Mouse (Mus musculus): ENCODE results near the gene Fam178b.
A peak's percentile ranks its signal among the peaks of the same experiment; 100 is the strongest.

Fam178b gene

GRCm38 (mm10) chr1:36630053-36630739, 52.8 kb downstream of the Fam178b start:
- peak; percentile 36 for DNase-seq (ENCODE audit: low read depth, low spot score)

GRCm38 (mm10) chr1:36628585-36628984, 54.4 kb downstream of the Fam178b start:
- DNase-seq (ENCODE audit: low read depth, low spot score) = no peak

DNA sequence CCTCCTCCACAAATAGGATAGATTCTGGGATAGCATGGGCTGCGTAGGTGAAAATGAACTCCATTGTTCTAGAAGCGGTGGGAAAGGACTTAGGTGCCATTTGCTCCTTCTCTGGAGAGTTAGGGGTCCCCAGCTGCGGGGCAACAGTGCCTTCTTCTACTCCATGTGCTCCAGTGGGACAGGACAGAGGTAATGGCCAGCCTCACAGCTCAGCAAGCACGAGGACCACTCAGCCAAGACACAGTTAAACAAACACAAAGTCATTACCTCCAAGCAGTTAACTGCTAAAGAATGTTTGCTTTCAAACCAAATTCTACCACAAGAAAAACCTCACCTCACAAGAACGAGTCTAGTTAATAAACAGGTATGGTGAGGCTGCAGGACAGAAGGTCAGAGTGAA, 57.5 kb downstream of the Fam178b start:
- no peak for DNase-seq (ENCODE audit: low read depth, low spot score)

- peak; percentile 73 for DNase-seq (ENCODE audit: low read depth, low spot score)
Observed at GRCm38 (mm10) chr1:36615958-36616357, 67.0 kb downstream of the Fam178b start.

DNA sequence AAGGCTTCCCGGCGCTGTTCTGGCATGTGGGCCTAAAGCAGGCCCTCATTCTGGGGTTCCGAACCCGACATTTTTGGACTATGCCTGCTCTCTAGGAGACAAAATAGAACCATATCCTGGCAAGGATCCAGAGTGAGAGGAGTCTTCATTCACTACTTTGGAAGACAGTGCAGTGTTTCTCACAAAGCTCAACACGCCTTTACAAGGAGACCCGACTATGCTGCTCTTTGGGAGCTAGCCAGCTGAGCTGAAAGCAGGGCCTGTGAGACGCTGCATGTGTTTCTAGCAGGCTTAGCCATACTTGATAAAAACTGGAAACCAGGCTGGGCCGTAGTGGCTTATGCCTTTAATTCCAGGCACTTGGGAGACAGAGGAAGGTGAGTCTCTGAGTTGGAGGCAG, 67.8 kb downstream of the Fam178b start:
- no peak for DNase-seq (ENCODE audit: low read depth, low spot score)

- DNase-seq (ENCODE audit: low read depth, low spot score) = no peak
Observed at GRCm38 (mm10) chr1:36614584-36614983, 68.4 kb downstream of the Fam178b start.

DNA sequence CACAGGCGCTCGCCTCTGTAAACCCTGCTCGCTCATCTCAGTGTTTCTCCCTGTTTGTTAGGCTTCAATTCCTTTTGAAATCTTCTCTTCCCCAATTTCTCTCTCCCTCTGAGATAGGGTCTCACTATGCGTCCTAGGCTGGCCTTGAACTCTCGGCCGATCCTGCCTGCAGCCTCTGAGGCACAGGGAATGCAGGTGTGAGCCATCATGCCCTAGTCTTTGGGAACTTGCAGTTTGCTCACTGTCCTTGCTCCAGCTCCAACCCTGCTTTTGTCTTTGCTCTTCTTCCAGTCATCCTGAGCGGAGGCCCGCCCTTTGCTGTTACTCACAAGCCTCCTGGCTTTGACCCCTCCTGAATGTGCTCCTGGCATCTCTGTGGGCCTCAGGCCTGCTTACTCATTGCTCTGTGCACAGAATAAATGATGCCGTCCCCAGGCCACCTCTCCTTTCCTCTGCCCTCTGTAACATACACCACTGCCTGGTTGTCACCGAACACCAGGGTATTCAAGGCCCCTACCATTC, 69.5 kb downstream of the Fam178b start:
- no peak for DNase-seq (ENCODE audit: low read depth, low spot score)

- no peak for DNase-seq (ENCODE audit: low read depth, low spot score)
Observed at GRCm38 (mm10) chr1:36612362-36612761, 70.6 kb downstream of the Fam178b start.

DNA sequence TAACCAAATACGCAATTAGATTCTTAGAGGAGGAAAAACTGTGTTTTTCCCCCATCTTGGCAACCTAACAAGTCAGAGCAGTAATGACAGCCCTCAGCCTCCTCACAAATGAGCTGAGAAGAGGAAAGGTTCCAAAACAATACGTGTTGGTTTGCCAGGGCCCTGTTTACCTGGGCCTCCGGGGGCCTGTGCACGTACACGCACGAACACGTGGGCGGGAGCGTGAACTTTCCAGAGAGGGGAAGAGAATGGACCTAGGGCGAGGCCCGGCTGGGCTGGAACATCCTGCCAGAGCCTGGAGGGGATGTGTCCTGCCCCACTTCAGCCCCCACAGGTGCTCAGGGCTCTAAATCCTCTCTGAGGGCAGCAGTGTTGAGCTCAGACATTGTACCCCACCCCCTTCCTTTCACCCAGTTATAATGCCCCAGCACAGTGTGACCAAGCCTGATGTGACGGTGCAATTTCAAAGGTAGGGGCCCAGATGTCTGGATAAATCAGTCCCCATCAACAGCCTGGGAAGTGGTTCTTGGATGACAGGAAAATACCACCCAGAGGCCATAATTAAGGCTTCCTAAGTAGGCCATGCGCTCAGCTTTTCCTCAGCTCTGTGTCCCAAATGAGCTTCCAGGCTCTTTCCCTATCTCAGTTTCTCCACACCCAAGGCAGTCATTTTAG, 71.4 kb downstream of the Fam178b start:
- no peak for DNase-seq (ENCODE audit: low read depth, low spot score)

- no peak for DNase-seq (ENCODE audit: low read depth, low spot score)
Observed at GRCm38 (mm10) chr1:36608211-36608610, 74.8 kb downstream of the Fam178b start.

DNA sequence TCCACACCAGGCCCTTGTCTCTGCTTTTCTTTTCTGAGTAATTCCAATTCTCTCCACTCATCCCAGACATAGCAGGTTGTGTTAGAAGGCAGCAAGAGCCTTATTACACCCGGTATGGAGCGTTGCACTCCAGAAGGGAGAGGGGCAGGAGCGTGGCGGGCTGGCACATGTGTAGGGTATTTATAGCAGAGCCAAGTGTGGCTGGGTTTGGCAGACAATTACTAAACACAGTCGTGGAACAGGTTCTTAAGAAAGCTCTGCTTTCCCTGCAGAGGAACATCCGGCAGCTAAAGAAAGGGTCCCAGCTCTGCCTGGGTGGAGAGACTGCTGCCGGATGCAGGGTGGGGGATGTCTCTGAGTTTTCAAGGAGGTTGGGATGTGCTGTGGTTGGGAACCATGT, 76.0 kb downstream of the Fam178b start:
- DNase-seq (ENCODE audit: low read depth, low spot score) = peak; percentile 47

DNA sequence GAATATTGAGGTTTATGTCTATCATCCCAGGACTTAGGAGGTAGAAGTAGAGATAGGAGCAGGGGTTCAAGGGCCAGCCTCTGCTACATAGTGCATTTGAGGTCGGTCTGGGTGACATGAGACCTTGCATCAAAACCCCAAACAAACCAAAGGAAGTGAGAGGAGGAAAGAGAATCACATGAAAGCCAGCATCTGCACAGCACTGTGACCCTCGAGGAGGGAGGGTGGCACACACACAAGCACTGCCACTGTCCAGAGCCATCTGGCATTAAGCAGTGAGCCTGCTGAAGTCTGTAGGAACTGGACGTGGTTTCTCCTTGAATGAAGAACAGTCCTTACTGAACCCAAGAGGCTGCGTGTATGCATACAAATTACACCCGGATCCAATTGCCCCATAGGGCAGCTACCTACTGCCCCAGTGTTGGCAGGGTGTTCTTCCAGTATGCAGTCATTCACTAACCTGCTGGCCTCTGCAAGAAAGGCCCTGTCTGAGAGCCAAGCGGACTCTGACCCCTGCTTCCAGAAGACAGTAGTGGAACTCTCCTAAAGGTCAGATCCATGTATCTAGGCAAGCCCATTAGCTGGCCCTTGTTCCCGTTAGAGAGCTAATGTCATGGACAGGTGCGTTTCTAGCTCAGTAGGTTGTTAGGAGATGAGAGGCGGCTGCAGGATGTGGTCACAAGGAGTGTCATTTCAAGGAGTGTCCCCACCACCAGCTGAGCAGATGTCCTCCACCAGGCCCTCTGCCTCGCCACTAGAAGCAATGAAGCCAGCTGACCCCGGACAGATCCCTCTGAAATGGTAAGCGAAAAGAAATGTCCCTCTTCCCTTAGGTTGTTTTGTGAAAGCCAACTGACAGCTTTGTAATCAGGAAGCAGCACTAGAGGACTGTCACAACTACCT, 78.5 kb downstream of the Fam178b start:
- no peak for DNase-seq (ENCODE audit: low read depth, low spot score)

GRCm38 (mm10) chr1:36603361-36603760, 79.6 kb downstream of the Fam178b start:
- DNase-seq (ENCODE audit: low read depth, low spot score) = no peak

- no peak for DNase-seq (ENCODE audit: low read depth, low spot score)
Observed at GRCm38 (mm10) chr1:36602271-36602670, 80.7 kb downstream of the Fam178b start.

DNA sequence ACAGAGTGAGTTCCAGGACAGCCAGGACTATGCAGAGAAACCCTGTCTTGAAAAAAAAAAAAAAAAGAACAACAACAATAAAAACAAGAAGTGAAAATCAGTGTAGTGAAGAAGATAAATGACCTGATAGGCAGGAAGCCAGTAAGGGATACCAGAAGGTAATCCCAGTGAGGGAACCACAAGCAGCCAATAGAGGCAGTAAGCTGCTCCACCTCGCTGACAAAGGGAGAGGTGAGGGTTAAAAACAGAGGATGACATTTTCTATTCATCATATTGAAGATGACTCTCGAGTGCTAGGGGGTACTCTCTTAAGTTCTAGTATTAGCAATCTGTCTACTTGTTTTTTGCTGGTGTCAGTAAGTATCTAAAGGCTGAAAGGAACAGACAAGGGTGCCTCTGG, 84.6 kb downstream of the Fam178b start:
- DNase-seq (ENCODE audit: low read depth, low spot score) = no peak

- peak; percentile 80 for DNase-seq (ENCODE audit: low read depth, low spot score)
Observed at GRCm38 (mm10) chr1:36596114-36596513, 86.9 kb downstream of the Fam178b start.

DNA sequence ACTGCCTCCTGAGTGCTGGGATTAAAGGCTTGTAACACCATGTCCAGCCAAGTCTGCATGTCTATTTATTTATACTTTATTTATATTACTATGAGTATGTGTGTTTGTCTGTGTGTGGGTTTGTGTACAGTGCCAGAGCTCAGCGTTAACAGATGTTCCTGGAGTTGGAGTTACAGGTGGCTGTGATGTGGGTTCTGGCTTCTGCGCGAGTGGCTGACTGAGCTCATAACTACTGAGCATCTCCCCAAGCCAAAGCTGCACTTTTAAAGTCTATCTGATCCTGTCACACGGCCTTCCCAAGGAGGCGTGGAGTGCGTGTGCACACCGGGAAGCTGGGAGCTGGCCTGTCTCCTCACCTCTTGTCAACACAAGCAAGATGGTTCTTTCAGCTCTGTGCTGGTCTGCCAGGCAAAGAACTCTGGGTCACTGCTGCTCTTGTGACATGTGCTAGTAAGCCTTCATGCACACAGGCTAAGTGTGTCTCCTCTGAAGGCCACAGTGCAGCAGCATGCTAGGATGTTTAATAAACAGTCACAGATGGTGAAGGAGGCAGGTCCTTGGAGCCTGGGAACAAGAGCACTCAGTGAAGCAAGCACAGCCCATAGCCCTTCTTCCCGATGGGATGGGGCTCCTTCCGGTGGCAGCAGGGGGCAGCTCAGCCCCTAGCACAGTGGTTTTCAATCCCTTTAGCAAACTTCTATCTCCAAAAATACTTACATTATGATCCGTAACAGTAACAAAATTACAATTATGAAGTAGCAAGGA, 87.6 kb downstream of the Fam178b start:
- no peak for DNase-seq (ENCODE audit: low read depth, low spot score)

DNA sequence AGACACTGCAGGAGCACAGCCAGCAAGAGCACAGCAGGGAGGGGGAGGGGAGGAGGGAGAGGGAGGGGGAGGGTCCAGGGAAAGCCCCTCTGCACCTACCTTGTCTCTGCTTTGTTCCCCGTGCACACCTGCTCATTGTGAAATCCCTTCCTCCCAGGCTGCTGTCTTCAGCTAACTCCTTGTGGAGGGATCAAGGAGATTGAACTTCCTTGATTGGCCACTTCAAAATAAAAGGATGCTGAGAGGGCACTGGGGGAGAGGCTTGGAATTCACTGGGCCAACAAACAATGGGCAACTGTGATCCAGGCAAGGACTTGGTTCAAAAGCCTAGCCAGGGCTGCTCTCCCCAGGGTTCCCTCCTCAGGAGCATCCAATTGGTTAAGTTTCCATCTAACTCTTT, 89.9 kb downstream of the Fam178b start:
- peak; percentile 56 for DNase-seq (ENCODE audit: low read depth, low spot score)

- no peak for DNase-seq (ENCODE audit: low read depth, low spot score)
Observed at GRCm38 (mm10) chr1:36591408-36591807, 91.6 kb downstream of the Fam178b start.

- no peak for DNase-seq (ENCODE audit: low read depth, low spot score)
Observed at GRCm38 (mm10) chr1:36590664-36591063, 92.3 kb downstream of the Fam178b start.

DNA sequence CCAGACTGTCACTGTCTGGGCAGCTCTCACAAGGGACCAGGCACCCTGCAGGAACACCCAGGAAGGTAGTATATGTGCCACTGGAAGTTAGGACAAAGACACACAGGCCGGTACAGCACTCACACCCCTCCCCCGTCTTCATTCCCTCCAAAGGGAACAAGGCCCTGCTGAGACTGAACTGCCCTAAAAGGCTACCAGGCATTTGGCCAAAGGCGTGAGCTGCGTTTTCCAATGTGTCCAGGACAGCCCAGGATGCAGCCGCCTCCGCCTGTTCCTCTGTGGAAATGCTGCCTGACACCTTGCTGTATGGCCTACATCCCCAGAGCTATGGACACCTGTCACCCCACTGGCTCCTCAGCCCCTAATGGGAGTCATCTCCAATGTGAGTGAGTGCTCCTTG, 93.5 kb downstream of the Fam178b start:
- no peak for DNase-seq (ENCODE audit: low read depth, low spot score)
